Mouse (Mus musculus): Measurements from ENCODE around the gene Mki67. TPM values are rescaled to one million over a fixed set of nuclear protein-coding genes. Genes with fewer than 3 reads are reported as not detected.

Mki67 gene
- total and polyA plus RNA-seq, 3 experiments = 0.16 to 1.9 (median 0.97) TPM

GRCm38 (mm10) chr7:135723672-135724341, 7.6 kb upstream of the Mki67 start:
- Histone ChIP-seq H3K79me2 (replicated peaks; ENCODE audit: control insufficient read depth, insufficient read depth, low read length) (no peaks in the 10 kb centered on the region), H3K27me3 (ENCODE audit: control insufficient read depth, insufficient read depth, low read length) (no peaks in the 10 kb centered on the region), H3K4me1 (ENCODE audit: control insufficient read depth, insufficient read depth, low read length) (peaks cover 1% of the 10 kb centered on the region; the same call in 1 of the 2 replicates), H3K9ac (ENCODE audit: low read depth, low read length) (no peak overlapping the region), H3K4me3 (no peak overlapping the region), H3K27ac (peak overlapping the region; percentile 9; the same call in 1 of the 2 replicates), H3K36me3 (ENCODE audit: control insufficient read depth, insufficient read depth, low read length) (no peaks in the 10 kb centered on the region)
- TF ChIP-seq POLR2A (IDR thresholded peaks at IDR 0.05; ENCODE audit: insufficient read depth, low read depth, low read length) (no peak), CTCF (IDR thresholded peaks at IDR 0.05) (no peak), EP300 (IDR thresholded peaks at IDR 0.05; ENCODE audit: insufficient read depth, low read depth, low read length) (no peak)
- intact Hi-C loops (cut with DNase I) = no loop called here
- DNase-seq = no peak
- 47% methylated on average over 6 of the region's 6 CpGs for WGBS

GRCm38 (mm10) chr7:135722011-135722838, 6.1 kb upstream of the Mki67 start:
- WGBS = 68% methylated on average over 6 of the region's 6 CpGs
- intact Hi-C loops (cut with DNase I) = no loop called here
- TF ChIP-seq EP300 (IDR thresholded peaks at IDR 0.05; ENCODE audit: insufficient read depth, low read depth, low read length) (no peak), POLR2A (IDR thresholded peaks at IDR 0.05; ENCODE audit: insufficient read depth, low read depth, low read length) (no peak), CTCF (IDR thresholded peaks at IDR 0.05) (no peak)
- H3K27ac ChIP-seq = no peak overlapping the region
- H3K36me3 ChIP-seq (ENCODE audit: control insufficient read depth, insufficient read depth, low read length) = no peaks in the 10 kb centered on the region
- no peak overlapping the region for H3K4me3 ChIP-seq
- peaks cover 1% of the 10 kb centered on the region; the same call in 1 of the 2 replicates for H3K4me1 ChIP-seq (ENCODE audit: control insufficient read depth, insufficient read depth, low read length)
- no peaks in the 10 kb centered on the region for H3K79me2 ChIP-seq (replicated peaks; ENCODE audit: control insufficient read depth, insufficient read depth, low read length)
- no peaks in the 10 kb centered on the region for H3K27me3 ChIP-seq (ENCODE audit: control insufficient read depth, insufficient read depth, low read length)
- H3K9ac ChIP-seq (ENCODE audit: low read depth, low read length) = no peak overlapping the region
- no peak for DNase-seq

- Histone ChIP-seq H3K4me1 (ENCODE audit: control insufficient read depth, insufficient read depth, low read length) (peaks cover 1% of the 10 kb centered on the region; the same call in 1 of the 2 replicates), H3K79me2 (replicated peaks; ENCODE audit: control insufficient read depth, insufficient read depth, low read length) (no peaks in the 10 kb centered on the region), H3K27me3 (ENCODE audit: control insufficient read depth, insufficient read depth, low read length) (no peaks in the 10 kb centered on the region), H3K4me3 (no peak overlapping the region), H3K36me3 (ENCODE audit: control insufficient read depth, insufficient read depth, low read length) (no peaks in the 10 kb centered on the region), H3K27ac (no peak overlapping the region), H3K9ac (ENCODE audit: low read depth, low read length) (no peak overlapping the region)
- DNase-seq = no peak
- TF ChIP-seq CTCF (IDR thresholded peaks at IDR 0.05) = no peak
- TF ChIP-seq POLR2A (IDR thresholded peaks at IDR 0.05; ENCODE audit: insufficient read depth, low read depth, low read length) = no peak
- no peak for TF ChIP-seq EP300 (IDR thresholded peaks at IDR 0.05; ENCODE audit: insufficient read depth, low read depth, low read length)
- 49% methylated on average over 7 of the region's 7 CpGs for WGBS
- intact Hi-C loops (cut with DNase I) = no loop called here
These were observed 5.4 kb upstream of the Mki67 start for GRCm38 (mm10) chr7:135721436-135721992.

GRCm38 (mm10) chr7:135716968-135717557, 902 bp upstream of the Mki67 start:
- Histone ChIP-seq H3K4me1 (ENCODE audit: control insufficient read depth, insufficient read depth, low read length) (no peaks in the 10 kb centered on the region; the same call in 1 of the 2 replicates), H3K9ac (ENCODE audit: low read depth, low read length) (peak overlapping the region; percentile 50; the same call in 1 of the 2 replicates), H3K4me3 (peak overlapping the region; percentile 64), H3K79me2 (replicated peaks; ENCODE audit: control insufficient read depth, insufficient read depth, low read length) (0 out of 2 replicates have a peak, but pooled peaks cover 3% of the 10 kb centered on the region), H3K27me3 (ENCODE audit: control insufficient read depth, insufficient read depth, low read length) (no peaks in the 10 kb centered on the region), H3K36me3 (ENCODE audit: control insufficient read depth, insufficient read depth, low read length) (no peaks in the 10 kb centered on the region), H3K27ac (peak overlapping the region; percentile 73)
- TF ChIP-seq CTCF (IDR thresholded peaks at IDR 0.05) (no peak), EP300 (IDR thresholded peaks at IDR 0.05; ENCODE audit: insufficient read depth, low read depth, low read length) (no peak), POLR2A (IDR thresholded peaks at IDR 0.05; ENCODE audit: insufficient read depth, low read depth, low read length) (no peak)
- intact Hi-C loops (cut with DNase I) = loop anchor here (5.0 kb wide), 1 partner anchor 35 kb away; no protein-coding TSS in a partner anchor
- WGBS = 61% methylated on average over 7 of the region's 7 CpGs
- DNase-seq = no peak

GRCm38 (mm10) chr7:135716445-135716877, 300 bp upstream of the Mki67 start:
- TF ChIP-seq EP300 (IDR thresholded peaks at IDR 0.05; ENCODE audit: insufficient read depth, low read depth, low read length) = no peak
- TF ChIP-seq CTCF (IDR thresholded peaks at IDR 0.05) = no peak
- no peak for TF ChIP-seq POLR2A (IDR thresholded peaks at IDR 0.05; ENCODE audit: insufficient read depth, low read depth, low read length)
- intact Hi-C loops (cut with DNase I) = loop anchor here (5.0 kb wide), 1 partner anchor 34 kb away; no protein-coding TSS in a partner anchor
- H3K4me1 ChIP-seq (ENCODE audit: control insufficient read depth, insufficient read depth, low read length) = no peaks in the 10 kb centered on the region
- 0 out of 2 replicates have a peak, but pooled peaks cover 3% of the 10 kb centered on the region for H3K79me2 ChIP-seq (replicated peaks; ENCODE audit: control insufficient read depth, insufficient read depth, low read length)
- no peaks in the 10 kb centered on the region for H3K36me3 ChIP-seq (ENCODE audit: control insufficient read depth, insufficient read depth, low read length)
- peak overlapping the region; percentile 72 for H3K4me3 ChIP-seq
- DNase-seq = peak; percentile 87 to 90
- no peaks in the 10 kb centered on the region for H3K27me3 ChIP-seq (ENCODE audit: control insufficient read depth, insufficient read depth, low read length)
- peak overlapping the region; percentile 73 for H3K27ac ChIP-seq
- peak overlapping the region; percentile 50; the same call in 1 of the 2 replicates for H3K9ac ChIP-seq (ENCODE audit: low read depth, low read length)
- under 1% methylated on average over 27 of the region's 28 CpGs for WGBS
